Mouse (Mus musculus) olfactory bulb, adult 2 months (tissue): ENCODE data around the gene Olfr201.
"Not testable (repeated sequence)": the region's sequence is repeated elsewhere in the genome, so short reads cannot be mapped to it uniquely, and the experiment has no call there.

ENCODE experiments used
- CTCF ChIP-seq: fragments of 200-500 bp; IDR thresholded peaks from 2 replicates; pipeline ENCODE4 v1.5.1; 2012; ENCODE audit warnings: low read depth, mild to moderate bottlenecking, low read length, moderate library complexity; ENCODE audit not compliant: insufficient read depth
- POLR2A ChIP-seq: fragments of 200-500 bp; IDR thresholded peaks from 2 replicates; pipeline ENCODE4 v1.6.1; 2012; ENCODE audit warnings: mild to moderate bottlenecking, low read depth, low read length, moderate library complexity; ENCODE audit not compliant: insufficient read depth

DNA sequence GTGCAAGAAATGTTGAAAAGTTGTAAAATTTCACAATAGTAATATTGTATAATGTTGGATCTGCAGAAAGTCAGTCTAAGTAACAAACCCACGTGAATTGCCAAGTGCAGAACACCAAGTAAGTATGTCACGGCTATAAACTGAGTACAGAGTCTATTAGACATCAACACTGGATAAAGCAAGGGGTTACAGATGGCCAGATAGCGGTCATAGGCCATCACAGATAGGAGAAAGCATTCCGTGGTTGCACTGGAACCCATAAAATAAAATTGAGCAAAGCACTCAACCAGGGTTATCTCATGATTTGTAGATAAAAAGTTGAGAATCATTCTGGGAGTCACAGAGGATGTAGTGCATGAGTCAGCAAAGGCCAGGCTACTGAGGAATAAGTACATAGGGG lies 3.3 kb downstream of the Olfr201 start:
- not testable (repeated sequence) for TF ChIP-seq CTCF, POLR2A
